Mouse (Mus musculus): ENCODE measurements at regions not wholly inside any gene's neighbourhood (a gene's known extent, or its start where the extent isn't known, plus 50 kb on each side); places are given as distances from the start of the nearest gene placed in this dataset.
"Not testable (repeated sequence)": the region's sequence is repeated elsewhere in the genome, so short reads cannot be mapped to it uniquely, and the experiment has no call there.

DNA sequence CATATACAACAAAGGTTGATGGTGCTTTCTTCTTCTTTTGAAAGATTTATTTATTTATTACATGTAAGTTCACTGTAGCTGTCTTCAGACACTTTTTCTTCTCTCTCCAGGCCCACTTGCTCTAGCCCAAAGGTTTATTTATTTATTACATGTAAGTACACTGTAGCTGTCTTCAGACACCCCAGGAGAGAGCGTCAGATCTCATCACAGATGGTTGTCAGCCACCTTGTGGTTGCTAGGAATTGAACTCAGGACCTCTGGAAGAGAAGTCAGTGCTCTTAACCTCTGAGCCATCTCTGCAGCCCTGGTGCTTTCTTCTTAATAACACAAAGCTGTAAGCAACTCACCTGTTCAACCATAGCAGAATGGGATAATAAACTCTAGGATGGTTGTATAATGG lies 117.3 kb upstream of the Cpsf6 start:
- not testable (repeated sequence) for H3K27me3 ChIP-seq (replicated peaks); H3K4me2 ChIP-seq; H3K9me3 ChIP-seq; H3K27ac ChIP-seq; H3K4me1 ChIP-seq; H3K4me3 ChIP-seq; H3K36me3 ChIP-seq (replicated peaks); ATAC-seq (replicated peaks); H3K9ac ChIP-seq
- 89% methylated on average over 1 of the region's 1 CpGs for WGBS

DNA sequence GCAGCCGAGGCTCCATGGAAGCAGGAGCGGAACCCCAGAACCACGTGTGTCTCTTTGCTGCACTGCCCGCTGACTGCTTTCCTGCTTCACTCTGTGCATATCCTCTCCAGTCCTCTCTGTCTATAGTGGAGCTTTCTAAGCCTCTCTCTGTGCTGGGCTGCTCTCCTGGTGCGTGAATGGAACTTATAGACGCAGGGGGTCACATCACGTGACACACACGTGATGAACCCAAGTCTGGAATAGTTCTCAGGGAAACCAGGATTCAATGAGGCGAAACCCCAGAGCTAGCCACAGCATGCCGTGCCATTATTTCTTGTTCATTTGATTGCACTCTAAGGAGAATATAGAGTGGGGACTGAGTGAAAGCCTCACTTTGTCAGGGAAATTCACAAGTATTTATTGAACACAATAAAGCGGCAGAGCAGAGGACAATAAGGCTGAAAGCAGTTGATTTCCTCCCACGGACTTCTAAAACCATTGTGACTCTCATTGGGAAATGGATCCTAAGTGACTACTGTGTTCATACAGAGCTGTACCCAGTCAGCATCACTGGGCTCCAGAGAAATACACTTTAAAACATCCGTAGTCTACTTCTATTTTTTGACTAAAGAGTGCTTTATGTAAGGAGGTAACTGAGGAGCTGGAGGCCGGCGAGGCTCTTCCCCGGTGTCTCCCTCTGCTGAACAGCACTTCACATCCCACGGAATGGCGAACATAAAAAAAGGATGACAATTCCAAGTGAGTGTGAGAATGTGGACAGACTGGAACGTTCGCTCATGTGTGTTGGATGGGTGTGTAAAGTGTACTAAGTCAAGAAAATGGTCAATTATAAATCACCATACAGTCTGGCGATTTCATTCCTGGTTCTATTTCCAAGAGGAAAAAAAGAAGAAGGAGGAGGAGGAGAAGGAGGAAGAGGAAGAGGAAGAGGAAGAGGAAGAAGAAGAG lies 116.5 kb upstream of the Cpsf6 start:
- H3K4me2 ChIP-seq, result 0 out of 2 replicates have a peak overlapping the region, but pooled peaks have one; percentile 3
- H3K4me3 ChIP-seq, result no peak overlapping the region
- ATAC-seq (replicated peaks), result no peak
- H3K9ac ChIP-seq, result no peak overlapping the region
- no peaks in the 10 kb centered on the region for H3K4me1 ChIP-seq
- no peaks in the 10 kb centered on the region for H3K9me3 ChIP-seq
- H3K36me3 ChIP-seq (replicated peaks), result no peaks in the 10 kb centered on the region
- H3K27me3 ChIP-seq (replicated peaks), result no peaks in the 10 kb centered on the region
- WGBS, result 60% methylated on average over 21 of the region's 21 CpGs
- H3K27ac ChIP-seq, result no peak overlapping the region

DNA sequence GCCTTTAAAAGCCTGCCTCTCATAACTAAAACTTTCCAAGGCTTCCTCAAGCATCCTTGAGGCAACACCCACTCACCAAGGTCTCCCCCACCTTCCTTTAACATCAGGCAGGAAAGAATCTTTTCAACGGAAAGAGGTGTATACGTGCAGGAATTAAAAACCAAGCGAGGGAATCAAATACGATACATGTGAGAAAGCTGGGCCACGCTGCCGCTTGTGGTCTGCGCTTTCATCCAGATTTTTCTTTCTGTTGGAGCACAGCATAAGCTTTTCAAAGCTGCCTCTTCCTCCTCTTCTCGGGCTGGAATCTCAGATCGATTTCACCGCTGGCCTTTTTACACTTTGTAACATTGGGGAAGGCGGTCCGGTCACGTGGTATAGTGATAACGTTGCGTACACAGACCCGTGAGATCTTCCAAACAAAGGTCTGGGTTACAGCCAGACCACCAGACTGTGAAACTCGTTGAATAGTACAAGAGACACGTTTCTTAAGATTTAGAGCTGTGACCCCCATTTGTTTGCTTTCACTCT lies 114.4 kb upstream of the Cpsf6 start:
- no peaks in the 10 kb centered on the region for H3K27me3 ChIP-seq (replicated peaks)
- no peak for ATAC-seq (replicated peaks)

DNA sequence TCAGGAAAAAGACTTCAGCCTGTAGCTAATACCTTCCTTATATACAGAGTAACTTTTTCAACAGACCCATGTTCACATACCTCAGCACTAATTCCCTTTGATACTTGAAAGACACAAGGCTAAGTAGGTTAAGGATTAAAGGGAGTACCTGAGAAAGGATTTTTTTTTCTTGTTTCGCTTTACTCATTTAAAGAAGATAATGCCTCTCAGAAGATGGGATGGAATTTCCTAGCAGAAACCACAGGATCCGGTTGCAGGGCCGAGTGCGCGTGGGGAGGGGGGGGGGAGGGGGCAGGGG lies 114.0 kb upstream of the Cpsf6 start:
- ATAC-seq (replicated peaks), result no peak
- Histone ChIP-seq H3K27me3 (replicated peaks) (no peaks in the 10 kb centered on the region), H3K9ac (no peak overlapping the region), H3K27ac (no peak overlapping the region), H3K4me2 (0 out of 2 replicates have a peak overlapping the region, but pooled peaks have one; percentile 40), H3K9me3 (no peaks in the 10 kb centered on the region), H3K36me3 (replicated peaks) (no peaks in the 10 kb centered on the region), H3K4me1 (no peaks in the 10 kb centered on the region), H3K4me3 (no peak overlapping the region)
- 35% methylated on average over 2 of the region's 5 CpGs for WGBS

More for the DNA sequence above, 114.4 kb upstream of the Cpsf6 start:
- 0 out of 2 replicates have a peak overlapping the region, but pooled peaks have one; percentile 5 for H3K27ac ChIP-seq
- no peaks in the 10 kb centered on the region for H3K4me1 ChIP-seq
- H3K36me3 ChIP-seq (replicated peaks), result no peaks in the 10 kb centered on the region
- no peaks in the 10 kb centered on the region for H3K9me3 ChIP-seq
- H3K4me2 ChIP-seq, result peak overlapping the region; percentile 40
- peak overlapping the region; percentile 25 for H3K4me3 ChIP-seq
- 37% methylated on average over 18 of the region's 18 CpGs for WGBS
- peak overlapping the region; percentile 14; the same call in 1 of the 2 replicates for H3K9ac ChIP-seq

DNA sequence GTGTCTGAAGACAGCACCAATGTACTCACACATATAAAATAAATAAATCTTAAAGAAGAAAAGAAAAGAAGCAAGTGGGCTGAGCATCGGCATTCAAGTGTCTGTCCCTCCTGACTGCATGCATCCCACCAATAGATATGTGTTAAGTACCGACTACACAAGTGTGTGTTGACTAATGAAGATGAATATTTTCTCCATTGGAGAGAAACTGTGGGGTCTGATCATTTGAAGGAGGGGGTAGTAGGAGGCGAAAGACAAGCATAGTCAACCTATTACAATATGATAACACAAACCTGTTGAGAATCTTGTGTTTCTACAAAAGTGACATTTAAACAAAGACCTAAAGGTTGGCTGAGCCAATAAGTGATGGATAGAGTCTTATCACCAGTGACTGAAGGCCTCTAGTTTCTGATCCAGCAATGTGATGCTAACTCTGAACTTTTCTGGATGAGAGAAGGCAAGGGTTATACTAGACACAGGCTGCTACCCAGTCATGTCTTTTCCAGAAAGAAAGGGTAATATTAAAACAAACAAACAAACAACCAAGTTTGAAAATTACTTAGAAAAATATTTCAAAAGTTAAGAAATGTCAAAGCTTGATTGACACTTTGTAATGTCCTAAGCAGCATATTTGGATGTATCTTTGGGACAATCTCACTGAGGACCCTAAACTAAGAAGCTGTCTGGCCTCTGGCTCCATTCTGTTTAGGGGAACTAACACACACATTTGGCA lies 113.4 kb upstream of the Cpsf6 start:
- Histone ChIP-seq H3K9me3 (no peaks in the 10 kb centered on the region), H3K27me3 (replicated peaks) (no peaks in the 10 kb centered on the region), H3K36me3 (replicated peaks) (no peaks in the 10 kb centered on the region), H3K4me2 (no peak overlapping the region), H3K27ac (no peak overlapping the region), H3K4me3 (no peak overlapping the region), H3K9ac (no peak overlapping the region), H3K4me1 (no peaks in the 10 kb centered on the region)
- WGBS, result 91% methylated on average over 3 of the region's 3 CpGs
- no peak for ATAC-seq (replicated peaks)

DNA sequence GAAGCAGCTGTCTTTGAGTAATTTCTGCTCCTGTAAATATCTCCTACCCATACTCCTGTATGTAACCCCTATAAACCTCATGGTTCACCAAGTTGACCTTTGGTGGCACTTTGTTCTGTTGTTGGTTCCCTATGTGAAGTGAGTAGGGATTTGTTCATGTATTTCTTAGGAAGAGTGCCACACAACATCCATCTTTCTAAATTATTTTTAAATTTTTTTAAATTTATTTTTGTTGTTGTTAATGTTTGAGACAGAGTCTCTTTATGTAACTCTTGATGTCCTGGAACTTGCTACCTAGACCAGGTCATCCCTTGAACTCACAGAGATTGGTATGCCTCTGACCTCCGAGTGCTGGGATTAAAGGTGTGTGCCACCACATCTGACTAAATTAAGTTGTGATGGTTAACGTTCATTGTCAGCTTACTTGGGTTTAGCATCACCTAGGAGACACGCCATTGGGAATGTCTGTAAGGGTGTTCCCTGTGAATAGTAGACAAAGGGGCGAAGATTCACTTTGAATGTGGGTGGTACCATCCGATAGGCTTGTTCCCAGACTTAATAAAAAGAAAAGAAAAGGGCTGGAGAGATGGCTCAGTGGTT lies 112.7 kb upstream of the Cpsf6 start:
- Histone ChIP-seq H3K4me2 (no peak overlapping the region), H3K4me3 (no peak overlapping the region), H3K27me3 (replicated peaks) (no peaks in the 10 kb centered on the region), H3K9me3 (no peaks in the 10 kb centered on the region), H3K4me1 (no peaks in the 10 kb centered on the region), H3K36me3 (replicated peaks) (no peaks in the 10 kb centered on the region), H3K9ac (no peak overlapping the region), H3K27ac (no peak overlapping the region)
- 49% methylated on average over 5 of the region's 5 CpGs for WGBS
- ATAC-seq (replicated peaks), result no peak

DNA sequence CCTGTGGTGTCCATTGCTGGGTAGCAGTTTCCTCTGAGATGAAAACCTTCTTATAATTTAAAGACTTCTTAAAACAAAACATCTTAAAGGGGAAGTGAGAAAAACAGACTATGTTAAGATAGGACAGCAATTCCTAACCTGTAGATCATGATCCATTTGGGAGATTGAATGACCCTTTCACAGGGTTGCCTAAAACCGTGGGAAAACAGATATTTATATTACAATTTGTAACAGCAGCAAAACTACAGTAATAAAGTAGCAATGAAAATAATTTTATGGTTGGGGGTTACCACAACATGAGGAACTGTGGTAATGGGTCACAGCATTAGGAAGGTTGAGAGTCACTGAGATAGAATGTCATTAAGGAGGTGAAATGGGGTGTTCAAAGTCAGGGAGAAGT lies 111.9 kb upstream of the Cpsf6 start:
- H3K9me3 ChIP-seq, result no peaks in the 10 kb centered on the region
- H3K27ac ChIP-seq, result no peak overlapping the region
- ATAC-seq (replicated peaks), result no peak
- H3K36me3 ChIP-seq (replicated peaks), result no peaks in the 10 kb centered on the region
- no peak overlapping the region for H3K4me3 ChIP-seq
- H3K4me1 ChIP-seq, result no peaks in the 10 kb centered on the region
- H3K27me3 ChIP-seq (replicated peaks), result no peaks in the 10 kb centered on the region
- H3K9ac ChIP-seq, result no peak overlapping the region
- 76% methylated on average over 1 of the region's 1 CpGs for WGBS
- no peak overlapping the region for H3K4me2 ChIP-seq

DNA sequence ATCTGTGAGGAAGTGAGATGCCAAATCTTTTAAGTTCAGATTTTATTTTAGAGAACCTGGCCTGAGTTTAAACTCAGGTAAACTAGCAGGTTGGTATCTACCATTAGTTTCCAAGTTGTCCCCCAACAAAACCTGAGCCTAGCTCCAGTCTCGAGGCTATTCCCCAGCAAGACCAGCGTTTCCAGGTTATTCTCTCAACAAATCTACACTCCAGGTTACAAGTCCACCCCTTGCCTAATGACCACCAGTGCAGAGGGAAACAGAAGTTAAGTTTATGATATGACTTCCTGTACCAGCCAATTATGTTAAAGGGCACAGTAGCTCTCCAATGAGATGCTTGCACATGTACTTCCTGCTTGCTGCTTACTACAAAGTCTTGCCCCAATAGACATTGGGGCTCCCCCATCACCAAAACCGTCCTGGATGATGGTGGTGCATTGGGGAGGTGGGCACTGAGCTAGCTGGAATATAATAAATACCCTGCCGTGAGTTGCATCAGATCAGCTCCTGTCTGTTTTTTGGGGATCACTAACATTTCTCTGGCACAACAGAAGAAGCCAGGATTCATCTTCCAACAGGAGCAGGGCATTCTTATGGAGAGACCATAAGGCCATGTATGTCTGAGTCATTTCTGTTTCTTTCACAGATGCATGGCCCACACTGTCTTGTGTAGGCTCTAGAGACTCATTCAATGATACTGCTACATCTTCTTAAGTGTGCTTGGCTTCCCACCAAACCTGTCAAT lies 111.2 kb upstream of the Cpsf6 start:
- WGBS, result 89% methylated on average over 4 of the region's 4 CpGs
- no peak overlapping the region for H3K9ac ChIP-seq
- H3K27ac ChIP-seq, result no peak overlapping the region
- no peak overlapping the region for H3K4me3 ChIP-seq
- ATAC-seq (replicated peaks), result no peak
- no peaks in the 10 kb centered on the region for H3K36me3 ChIP-seq (replicated peaks)
- H3K9me3 ChIP-seq, result no peaks in the 10 kb centered on the region
- no peak overlapping the region for H3K4me2 ChIP-seq
- no peaks in the 10 kb centered on the region for H3K27me3 ChIP-seq (replicated peaks)
- H3K4me1 ChIP-seq, result no peaks in the 10 kb centered on the region

DNA sequence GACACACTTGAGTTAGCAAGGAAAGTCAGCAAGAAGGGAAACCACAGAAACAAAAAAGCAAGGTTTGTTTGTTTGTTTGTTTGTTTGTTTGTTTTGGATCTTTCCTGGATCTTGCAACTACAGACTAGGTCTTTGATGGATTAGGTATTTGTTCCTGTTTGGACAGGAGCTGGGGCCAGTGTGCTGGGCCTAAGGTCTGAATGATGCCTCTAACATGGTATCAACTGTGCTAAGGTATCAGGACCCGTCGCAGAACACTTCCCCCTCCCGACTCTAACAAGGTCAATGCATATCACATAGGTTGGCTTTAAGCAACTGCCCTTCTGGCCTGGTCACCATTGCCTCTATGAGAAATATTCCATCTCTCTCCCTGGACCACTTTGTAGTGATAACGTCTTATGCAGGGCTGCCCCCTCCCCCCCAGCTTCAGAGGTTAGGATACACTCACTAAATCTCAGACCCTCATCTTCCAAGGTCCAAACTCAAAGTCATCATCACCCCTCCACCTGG lies 103.3 kb upstream of the Cpsf6 start:
- Histone ChIP-seq H3K27ac (no peak overlapping the region), H3K36me3 (replicated peaks) (no peaks in the 10 kb centered on the region), H3K27me3 (replicated peaks) (no peaks in the 10 kb centered on the region; the same call in 1 of the 2 replicates), H3K9me3 (no peaks in the 10 kb centered on the region), H3K9ac (no peak overlapping the region), H3K4me3 (no peak overlapping the region), H3K4me1 (peaks cover under 1% of the 10 kb centered on the region; the same call in 1 of the 2 replicates), H3K4me2 (no peak overlapping the region)
- WGBS, result 87% methylated on average over 4 of the region's 4 CpGs
- no peak for ATAC-seq (replicated peaks)

DNA sequence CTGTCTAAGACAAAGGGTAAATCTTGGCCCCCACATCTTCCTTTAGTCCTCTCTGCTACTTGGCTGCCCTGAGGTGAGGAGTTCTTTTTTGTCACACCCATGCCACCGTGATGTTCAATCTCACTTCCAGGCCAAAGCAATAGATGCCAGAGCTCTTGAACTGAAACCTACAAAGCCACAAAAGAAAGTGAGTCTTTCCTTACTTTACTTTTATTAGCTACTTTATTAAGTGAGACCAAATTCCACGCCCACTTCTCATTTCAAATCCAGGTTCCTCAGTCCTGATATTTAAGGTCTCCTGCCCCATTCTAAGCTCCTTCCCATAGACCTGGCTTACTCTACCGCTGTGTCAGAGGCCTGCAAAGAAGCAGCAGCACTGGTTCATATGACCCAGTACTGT lies 102.5 kb upstream of the Cpsf6 start:
- no peak overlapping the region for H3K4me2 ChIP-seq
- H3K4me3 ChIP-seq, result no peak overlapping the region
- no peaks in the 10 kb centered on the region for H3K9me3 ChIP-seq
- no peak overlapping the region for H3K27ac ChIP-seq
- 88% methylated on average over 3 of the region's 3 CpGs for WGBS
- ATAC-seq (replicated peaks), result no peak
- no peak overlapping the region for H3K9ac ChIP-seq
- no peaks in the 10 kb centered on the region for H3K36me3 ChIP-seq (replicated peaks)
- peaks cover 4% of the 10 kb centered on the region; the same call in 1 of the 2 replicates for H3K4me1 ChIP-seq
- no peaks in the 10 kb centered on the region; the same call in 1 of the 2 replicates for H3K27me3 ChIP-seq (replicated peaks)

DNA sequence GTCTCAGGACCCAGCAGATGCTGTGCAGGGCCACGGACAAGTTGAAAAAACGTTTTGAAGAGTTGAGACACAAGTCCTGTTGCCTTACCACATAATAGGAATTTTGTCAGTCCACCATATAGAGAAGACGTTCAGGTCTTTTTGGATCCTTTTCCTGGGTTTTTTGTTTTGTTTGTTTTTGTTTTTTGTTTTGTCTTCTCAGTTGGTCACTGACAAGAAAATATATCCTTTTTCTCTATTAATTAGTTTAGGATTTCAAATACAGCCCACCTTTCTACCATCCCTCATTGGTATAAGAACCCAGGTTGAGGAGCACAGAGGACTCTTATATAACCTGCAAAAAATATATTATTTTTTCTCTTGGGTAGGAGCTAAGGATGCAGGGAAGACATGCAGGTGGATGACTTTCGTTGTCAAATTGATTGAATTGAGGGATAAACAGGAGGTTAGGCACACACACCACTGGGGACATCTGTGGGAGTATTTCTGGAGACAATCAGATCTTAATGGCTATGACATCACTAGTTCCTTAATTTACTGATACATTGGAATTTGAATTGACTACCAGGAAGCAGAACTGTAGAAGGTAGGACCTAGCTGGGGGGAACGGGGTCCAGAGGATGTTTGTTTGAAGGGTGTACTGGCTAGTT lies 101.7 kb upstream of the Cpsf6 start:
- WGBS, result 83% methylated on average over 5 of the region's 5 CpGs
- ATAC-seq (replicated peaks), result no peak
- no peaks in the 10 kb centered on the region; the same call in 1 of the 2 replicates for H3K27me3 ChIP-seq (replicated peaks)

More for the DNA sequence above, 101.7 kb upstream of the Cpsf6 start:
- H3K36me3 ChIP-seq (replicated peaks), result no peaks in the 10 kb centered on the region
- no peak overlapping the region for H3K9ac ChIP-seq
- H3K27ac ChIP-seq, result no peak overlapping the region
- no peaks in the 10 kb centered on the region for H3K9me3 ChIP-seq
- peaks cover 4% of the 10 kb centered on the region; the same call in 1 of the 2 replicates for H3K4me1 ChIP-seq
- H3K4me2 ChIP-seq, result no peak overlapping the region
- H3K4me3 ChIP-seq, result no peak overlapping the region

Data from midbrain, embryonic 15.5 days (tissue).